23 mouse cellular contexts compared by ENCODE assay signal in genomic region chr7:72590351-72591115, GRCm38 (mm10).
DNase-seq lines count a peak whose midpoint lies in the region; ATAC-seq and TF ChIP-seq lines count a peak whose summit lies in the region.
"Had no signal": no experiment of that assay in that cellular context is flagged by ENCODE, and none has a peak within 500 bp of the region (broad histone marks: within the 10 kb centered on the region; RNA-seq: fewer than 3 reads in every experiment).

No protein-coding gene starts in this region.

- no peaks in the 10 kb centered on the region for H3K9me3 ChIP-seq in midbrain, embryonic 14.5 days (ENCODE audit: control insufficient read depth, low read length)
- no peaks in the 10 kb centered on the region for H3K9me3 ChIP-seq in midbrain, embryonic 15.5 days
- H3K9me3 ChIP-seq: forebrain, embryonic 10.5 days; kidney, embryonic 15.5 days; limb, embryonic 15.5 days; liver, embryonic 15.5 days; neural tube, embryonic 13.5 days had no signal

- H3K79me2 ChIP-seq in C2C12 (ENCODE audit: control insufficient read depth, insufficient read depth) = no peaks in the 10 kb centered on the region

- TF ChIP-seq CTCF in C2C12 (IDR thresholded peaks at IDR 0.05; ENCODE audit: control insufficient read depth, insufficient read depth, insufficient read length) (no peak), Patski (IDR thresholded peaks at IDR 0.05) (no peak)

- H3K4me3 ChIP-seq in midbrain, embryonic 14.5 days (replicated peaks; ENCODE audit: low read depth, low read length) = no peak overlapping the region
- no peak overlapping the region for H3K4me3 ChIP-seq in midbrain, embryonic 15.5 days
- H3K4me3 ChIP-seq in C2C12 (ENCODE audit: insufficient read depth, poor library complexity, severe bottlenecking) = no peak overlapping the region
- H3K4me3 ChIP-seq: forebrain, embryonic 10.5 days; kidney, embryonic 15.5 days; limb, embryonic 15.5 days; liver, embryonic 15.5 days; neural tube, embryonic 13.5 days had no signal

- no peak overlapping the region for H3K27ac ChIP-seq in midbrain, embryonic 14.5 days (replicated peaks; ENCODE audit: low read depth, low read length)
- H3K27ac ChIP-seq in midbrain, embryonic 15.5 days = no peak overlapping the region
- H3K27ac ChIP-seq: forebrain, embryonic 10.5 days; kidney, embryonic 15.5 days; limb, embryonic 15.5 days; liver, embryonic 15.5 days; neural tube, embryonic 13.5 days had no signal

- H3K36me3 ChIP-seq in midbrain, embryonic 14.5 days (ENCODE audit: control insufficient read depth, insufficient read depth, low read length) = no peaks in the 10 kb centered on the region
- H3K36me3 ChIP-seq in midbrain, embryonic 15.5 days (replicated peaks) = no peaks in the 10 kb centered on the region
- H3K36me3 ChIP-seq in C2C12 (ENCODE audit: control insufficient read depth, insufficient read depth) = no peaks in the 10 kb centered on the region
- H3K36me3 ChIP-seq: forebrain, embryonic 10.5 days; G1E; kidney, embryonic 15.5 days; limb, embryonic 15.5 days; liver, embryonic 15.5 days; neural tube, embryonic 13.5 days had no signal

- intact Hi-C loops in left cerebral cortex, postnatal 36 days (cut with DNase I) = loop anchor here (5.0 kb wide), 1 partner anchor 787 kb away; the partner anchor contains the start of gene Rgma

- CTCF ChIA-PET in Patski (lab: Charles Lee) = interaction anchor here (1.5 kb wide), 1 partner anchor 10 kb away, joined by 5 read pairs; no protein-coding TSS in a partner anchor

- in situ Hi-C loops in Patski (cut with MboI; ENCODE audit: low pct_unique_long_range_greater_than_20kb) = no loop called here

- no peaks in the 10 kb centered on the region for H3K4me1 ChIP-seq in midbrain, embryonic 14.5 days (ENCODE audit: control insufficient read depth, insufficient read depth, low read length)
- no peaks in the 10 kb centered on the region for H3K4me1 ChIP-seq in midbrain, embryonic 15.5 days
- H3K4me1 ChIP-seq: forebrain, embryonic 10.5 days; kidney, embryonic 15.5 days; liver, embryonic 15.5 days had no signal

- no peaks in the 10 kb centered on the region for H3K79me3 ChIP-seq in C2C12 (ENCODE audit: low read depth)

- POLR2A ChIA-PET in Patski (lab: Charles Lee) = no interaction called here

- WGBS in midbrain, embryonic 14.5 days = 70% methylated on average over 4 of the region's 4 CpGs
- 77% methylated on average over 4 of the region's 4 CpGs for WGBS in midbrain, embryonic 15.5 days

- no peak for ATAC-seq in midbrain, embryonic 14.5 days (ENCODE audit: low FRiP score, low TSS enrichment)
- ATAC-seq in midbrain, embryonic 15.5 days (replicated peaks) = no peak
- peak; percentile 77 for ATAC-seq in Patski
- ATAC-seq: forebrain, postnatal 0 days; hindbrain, embryonic 16.5 days; intestine, embryonic 16.5 days; lung, postnatal 0 days had no signal

- no peak overlapping the region for H3ac ChIP-seq in C2C12 (ENCODE audit: control insufficient read depth, insufficient read length, low read depth)

- no peak overlapping the region for H3K4me2 ChIP-seq in midbrain, embryonic 14.5 days (ENCODE audit: low read length)
- H3K4me2 ChIP-seq in midbrain, embryonic 15.5 days = no peak overlapping the region
- H3K4me2 ChIP-seq: kidney, embryonic 15.5 days; limb, embryonic 15.5 days; liver, embryonic 15.5 days; midbrain, embryonic 11.5 days; neural tube, embryonic 13.5 days had no signal

- DNase-seq in midbrain, embryonic 14.5 days = peak; percentile 31
- DNase-seq in Patski (ENCODE audit: low read depth, low spot score) = peak; percentile 60
- DNase-seq in left cerebral cortex, postnatal 36 days (ENCODE audit: low spot score in 2 of 2) = peak; percentile 7 to 10
- DNase-seq in layer of hippocampus, adult 11-12 months (ENCODE audit: low spot score) = no peak
- DNase-seq in testis, postnatal 10 days (ENCODE audit: low spot score) = no peak
- DNase-seq: adrenal gland, adult 2 months; cerebellum, postnatal 10 days; embryo, embryonic 11 days; forebrain, postnatal 0 days; gastrocnemius, postnatal 36 days; thymus, postnatal 25 days had no signal

- no peaks in the 10 kb centered on the region for H3K27me3 ChIP-seq in midbrain, embryonic 14.5 days (ENCODE audit: control insufficient read depth, insufficient read depth, low read length)
- H3K27me3 ChIP-seq in midbrain, embryonic 15.5 days (replicated peaks) = no peaks in the 10 kb centered on the region
- H3K27me3 ChIP-seq in C2C12 (ENCODE audit: control insufficient read depth, insufficient read depth, insufficient read length) (no peaks in the 10 kb centered on the region), Patski (no peaks in the 10 kb centered on the region)
- H3K27me3 ChIP-seq: kidney, embryonic 15.5 days; limb, embryonic 15.5 days; liver, embryonic 15.5 days; neural tube, embryonic 13.5 days had no signal

- no peak overlapping the region for H3K9ac ChIP-seq in midbrain, embryonic 14.5 days (replicated peaks; ENCODE audit: low read length)
- no peak overlapping the region for H3K9ac ChIP-seq in midbrain, embryonic 15.5 days
- H3K9ac ChIP-seq: forebrain, postnatal 0 days; kidney, embryonic 15.5 days; limb, embryonic 15.5 days; liver, embryonic 15.5 days; neural tube, embryonic 13.5 days had no signal

TF ChIP-seq in C2C12, 6 proteins besides CTCF, POLR2A, EP300 and RAD21:
- TF ChIP-seq MYOG (IDR thresholded peaks at IDR 0.05; ENCODE audit: control insufficient read depth, extremely low read depth, insufficient read length) (no peak), FOSL1 (IDR thresholded peaks at IDR 0.05; ENCODE audit: insufficient read depth, low read length, poor library complexity, severe bottlenecking) (peak; percentile 84)
TF ChIP-seq in C2C12: peak in this region for 1.

Comparison
In these comparisons a context has a peak if more than half of its experiments do, and no peak if none do; other contexts are left out.
1. DNase-seq: peak in midbrain, embryonic 14.5 days (single experiment), Patski (single experiment) and left cerebral cortex, postnatal 36 days (2 of 2); none in layer of hippocampus, adult 11-12 months (single experiment) and testis, postnatal 10 days (single experiment).